Mouse (Mus musculus): ENCODE measurements around the gene Tnrc6c. TPM values are rescaled to one million over a fixed set of nuclear protein-coding genes. Genes with fewer than 3 reads are reported as not detected.

Tnrc6c gene
- polyA plus RNA-seq, 1 experiment from 2014 or later: 18.9 TPM

GRCm38 (mm10) chr11:117790286-117790685, 136.2 kb downstream of the Tnrc6c start:
- no peak overlapping the region for H3K9ac ChIP-seq (ENCODE audit: low read depth, low read length)
- peak; percentile 27; the same call in 1 of the 2 replicates for ATAC-seq
- peak overlapping the region; percentile 30 for H3K4me2 ChIP-seq (ENCODE audit: low read length)
- H3K36me3 ChIP-seq (ENCODE audit: control insufficient read depth, insufficient read depth, low read length): no peaks in the 10 kb centered on the region
- 6% methylated on average over 13 of the region's 14 CpGs for WGBS
- no peaks in the 10 kb centered on the region for H3K9me3 ChIP-seq (ENCODE audit: control insufficient read depth, low read length)
- no peak overlapping the region for H3K27ac ChIP-seq (ENCODE audit: low read depth, low read length)
- H3K4me3 ChIP-seq (ENCODE audit: low read length): no peak overlapping the region
- peaks cover 10% of the 10 kb centered on the region; the same call in 1 of the 2 replicates for H3K27me3 ChIP-seq (replicated peaks; ENCODE audit: control insufficient read depth, insufficient read depth, low read length)
- no peaks in the 10 kb centered on the region for H3K4me1 ChIP-seq (ENCODE audit: control insufficient read depth, insufficient read depth, low read depth, low read length)

DNA sequence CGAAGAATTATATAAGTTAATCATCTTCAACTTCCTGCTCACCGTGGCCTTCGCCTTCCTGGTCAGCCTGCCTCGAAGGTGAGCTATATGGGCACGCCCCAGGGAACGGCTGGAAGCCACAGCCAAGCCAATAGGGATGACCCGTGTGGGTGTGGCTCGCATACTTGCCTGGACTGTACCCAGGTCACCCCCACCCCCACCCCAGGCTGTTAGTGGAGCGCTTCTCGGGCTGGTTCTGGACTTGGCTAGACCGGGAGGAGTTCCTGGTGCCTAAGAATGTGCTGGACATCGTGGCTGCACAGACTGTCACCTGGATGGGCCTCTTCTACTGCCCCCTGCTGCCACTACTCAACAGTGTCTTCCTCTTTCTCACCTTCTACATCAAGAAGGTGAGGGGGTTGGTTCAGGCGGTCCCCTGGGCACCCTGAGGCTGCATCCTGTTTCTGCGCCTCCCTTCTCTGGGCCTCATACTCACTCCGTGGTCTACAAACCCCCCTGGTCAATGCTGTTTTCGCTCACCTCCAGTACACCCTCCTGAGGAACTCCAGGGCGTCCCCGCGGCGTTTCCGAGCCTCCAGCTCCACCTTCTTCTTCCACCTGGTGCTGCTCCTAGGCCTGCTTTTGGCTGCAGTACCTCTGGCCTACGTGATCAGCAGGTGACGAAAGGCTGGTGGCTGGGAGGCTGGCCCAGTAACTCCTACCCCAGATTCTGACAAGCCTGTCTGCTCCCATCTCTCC, 136.8 kb downstream of the Tnrc6c start:
- peaks cover 10% of the 10 kb centered on the region; the same call in 1 of the 2 replicates for H3K27me3 ChIP-seq (replicated peaks; ENCODE audit: control insufficient read depth, insufficient read depth, low read length)
- ATAC-seq: no peak
- H3K9me3 ChIP-seq (ENCODE audit: control insufficient read depth, low read length): no peaks in the 10 kb centered on the region
- no peak overlapping the region for H3K9ac ChIP-seq (ENCODE audit: low read depth, low read length)
- H3K4me3 ChIP-seq (ENCODE audit: low read length): no peak overlapping the region
- H3K4me1 ChIP-seq (ENCODE audit: control insufficient read depth, insufficient read depth, low read depth, low read length): no peaks in the 10 kb centered on the region
- peak overlapping the region; percentile 30 for H3K4me2 ChIP-seq (ENCODE audit: low read length)
- WGBS: 36% methylated on average over 23 of the region's 23 CpGs
- H3K27ac ChIP-seq (ENCODE audit: low read depth, low read length): no peak overlapping the region
- no peaks in the 10 kb centered on the region for H3K36me3 ChIP-seq (ENCODE audit: control insufficient read depth, insufficient read depth, low read length)

- Histone ChIP-seq H3K36me3 (ENCODE audit: control insufficient read depth, insufficient read depth, low read length) (no peaks in the 10 kb centered on the region), H3K9ac (ENCODE audit: low read depth, low read length) (no peak overlapping the region), H3K27me3 (replicated peaks; ENCODE audit: control insufficient read depth, insufficient read depth, low read length) (peaks cover 10% of the 10 kb centered on the region; the same call in 1 of the 2 replicates), H3K9me3 (ENCODE audit: control insufficient read depth, low read length) (no peaks in the 10 kb centered on the region), H3K4me2 (ENCODE audit: low read length) (no peak overlapping the region), H3K4me1 (ENCODE audit: control insufficient read depth, insufficient read depth, low read depth, low read length) (no peaks in the 10 kb centered on the region), H3K4me3 (ENCODE audit: low read length) (no peak overlapping the region), H3K27ac (ENCODE audit: low read depth, low read length) (no peak overlapping the region)
- no peak for ATAC-seq
- WGBS: 81% methylated on average over 9 of the region's 9 CpGs
Observed at GRCm38 (mm10) chr11:117791441-117791761, 137.3 kb downstream of the Tnrc6c start.

DNA sequence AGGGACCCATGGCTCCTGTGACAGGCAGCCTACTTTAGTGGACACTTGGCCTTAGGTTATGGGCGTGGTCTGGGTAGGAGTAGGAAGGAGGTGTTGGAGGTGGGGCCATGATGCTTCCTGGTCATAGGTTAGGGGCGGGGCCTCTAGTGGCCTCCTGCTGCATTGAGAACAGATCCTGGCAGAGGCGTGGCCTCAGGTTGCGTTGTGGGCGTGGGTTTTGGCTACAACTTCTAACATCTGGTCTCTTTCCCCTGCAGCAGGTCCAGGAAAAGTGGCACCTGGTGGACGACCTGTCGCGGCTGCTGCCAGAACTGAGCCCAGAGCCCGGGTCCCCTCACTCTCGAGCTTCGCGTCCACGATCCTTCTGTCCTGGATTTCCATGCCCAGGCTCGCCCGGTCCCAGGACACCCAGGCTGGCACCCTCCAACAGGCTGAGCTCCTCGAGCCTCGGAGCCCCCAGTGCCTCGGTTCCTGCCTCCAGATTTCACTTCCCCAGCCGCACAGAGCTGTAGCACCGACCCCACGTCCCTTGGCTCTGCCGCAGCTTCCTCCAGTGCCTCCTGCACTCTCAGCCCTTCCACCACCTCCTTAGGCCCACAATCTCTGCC, 138.3 kb downstream of the Tnrc6c start:
- ATAC-seq: no peak
- 13% methylated on average over 22 of the region's 22 CpGs for WGBS
- H3K36me3 ChIP-seq (ENCODE audit: control insufficient read depth, insufficient read depth, low read length): no peaks in the 10 kb centered on the region
- no peak overlapping the region for H3K4me3 ChIP-seq (ENCODE audit: low read length)
- peaks cover 10% of the 10 kb centered on the region; the same call in 1 of the 2 replicates for H3K27me3 ChIP-seq (replicated peaks; ENCODE audit: control insufficient read depth, insufficient read depth, low read length)
- no peaks in the 10 kb centered on the region for H3K9me3 ChIP-seq (ENCODE audit: control insufficient read depth, low read length)
- no peak overlapping the region for H3K27ac ChIP-seq (ENCODE audit: low read depth, low read length)
- H3K4me2 ChIP-seq (ENCODE audit: low read length): no peak overlapping the region
- no peaks in the 10 kb centered on the region for H3K4me1 ChIP-seq (ENCODE audit: control insufficient read depth, insufficient read depth, low read depth, low read length)
- H3K9ac ChIP-seq (ENCODE audit: low read depth, low read length): no peak overlapping the region

GRCm38 (mm10) chr11:117794035-117794551, 140.0 kb downstream of the Tnrc6c start:
- Histone ChIP-seq H3K4me1 (ENCODE audit: control insufficient read depth, insufficient read depth, low read depth, low read length) (no peaks in the 10 kb centered on the region), H3K9me3 (ENCODE audit: control insufficient read depth, low read length) (no peaks in the 10 kb centered on the region), H3K36me3 (ENCODE audit: control insufficient read depth, insufficient read depth, low read length) (no peaks in the 10 kb centered on the region), H3K27me3 (replicated peaks; ENCODE audit: control insufficient read depth, insufficient read depth, low read length) (peaks cover 10% of the 10 kb centered on the region; the same call in 1 of the 2 replicates), H3K27ac (ENCODE audit: low read depth, low read length) (no peak overlapping the region), H3K4me3 (ENCODE audit: low read length) (no peak overlapping the region), H3K4me2 (ENCODE audit: low read length) (no peak overlapping the region), H3K9ac (ENCODE audit: low read depth, low read length) (no peak overlapping the region)
- no peak for ATAC-seq
- WGBS: 56% methylated on average over 4 of the region's 4 CpGs

DNA sequence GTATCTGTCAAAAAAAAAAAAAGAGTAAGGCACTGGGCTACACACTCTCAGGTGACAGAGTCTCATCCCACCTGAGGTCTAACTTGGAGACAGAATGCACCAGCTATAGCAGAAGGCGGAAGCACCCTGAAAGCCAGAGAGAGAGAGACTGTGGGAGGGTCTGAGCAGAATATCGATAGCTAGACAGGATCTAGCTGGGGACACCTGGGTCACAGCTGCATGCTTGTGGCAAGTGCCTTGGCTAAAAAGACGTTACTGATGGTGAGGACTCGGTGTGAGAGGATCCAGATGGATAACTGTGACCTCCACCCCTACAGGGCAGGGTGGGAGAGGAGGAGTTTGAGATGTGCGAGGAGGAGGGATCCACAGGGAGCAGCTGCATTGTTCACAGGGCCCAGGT, 142.9 kb downstream of the Tnrc6c start:
- no peaks in the 10 kb centered on the region for H3K9me3 ChIP-seq (ENCODE audit: control insufficient read depth, low read length)
- ATAC-seq: no peak
- H3K9ac ChIP-seq (ENCODE audit: low read depth, low read length): no peak overlapping the region
- no peak overlapping the region for H3K27ac ChIP-seq (ENCODE audit: low read depth, low read length)
- no peak overlapping the region for H3K4me3 ChIP-seq (ENCODE audit: low read length)
- no peak overlapping the region for H3K4me2 ChIP-seq (ENCODE audit: low read length)
- H3K36me3 ChIP-seq (ENCODE audit: control insufficient read depth, insufficient read depth, low read length): no peaks in the 10 kb centered on the region
- H3K27me3 ChIP-seq (replicated peaks; ENCODE audit: control insufficient read depth, insufficient read depth, low read length): peaks cover under 1% of the 10 kb centered on the region; the same call in 1 of the 2 replicates
- 36% methylated on average over 5 of the region's 5 CpGs for WGBS
- H3K4me1 ChIP-seq (ENCODE audit: control insufficient read depth, insufficient read depth, low read depth, low read length): no peaks in the 10 kb centered on the region

DNA sequence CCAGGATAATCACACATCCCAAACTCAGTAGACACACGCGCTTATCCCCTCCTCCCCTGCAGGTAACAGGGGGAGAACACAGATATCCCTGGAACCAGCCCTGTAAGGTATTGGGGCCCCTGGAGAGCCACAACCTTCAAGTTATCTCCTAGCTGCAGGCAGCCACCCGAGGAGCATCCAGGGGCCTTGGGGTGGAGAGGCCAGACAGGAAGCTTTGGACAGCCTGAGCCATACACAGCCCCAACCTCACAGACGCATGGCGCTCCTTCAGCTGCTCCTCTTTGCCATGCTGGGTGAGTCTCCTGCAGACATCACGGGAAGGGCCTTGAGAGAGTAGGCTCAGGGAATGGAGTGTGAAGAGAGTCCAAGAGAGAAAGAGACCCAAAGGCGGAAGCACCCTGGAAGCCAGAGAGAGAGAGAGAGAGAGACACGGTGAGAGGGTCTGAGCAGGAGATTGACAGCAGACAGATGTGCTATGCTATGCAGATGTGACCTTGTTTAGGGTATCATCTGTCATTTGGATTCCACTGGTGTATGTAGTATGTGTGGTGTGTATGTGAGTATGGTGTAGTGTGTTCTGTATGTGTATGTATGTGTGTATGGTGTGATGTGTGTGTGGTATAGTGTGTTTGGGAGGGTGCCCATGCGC, 143.5 kb downstream of the Tnrc6c start, which contains the start of gene 6030468B19Rik:
Gene 6030468B19Rik (plus strand): TSS at position 150 of the 649 bp plus-strand sequence.
- Histone ChIP-seq H3K9me3 (ENCODE audit: control insufficient read depth, low read length) (no peaks in the 10 kb centered on the region), H3K27me3 (replicated peaks; ENCODE audit: control insufficient read depth, insufficient read depth, low read length) (no peaks in the 10 kb centered on the region), H3K4me1 (ENCODE audit: control insufficient read depth, insufficient read depth, low read depth, low read length) (no peaks in the 10 kb centered on the region), H3K4me3 (ENCODE audit: low read length) (no peak within 1 kb of the TSS), H3K27ac (ENCODE audit: low read depth, low read length) (no peak within 1 kb of the TSS), H3K36me3 (ENCODE audit: control insufficient read depth, insufficient read depth, low read length) (no peaks in the 10 kb centered on the region), H3K9ac (ENCODE audit: low read depth, low read length) (no peak within 1 kb of the TSS), H3K4me2 (ENCODE audit: low read length) (no peak within 1 kb of the TSS)
- WGBS: 71% methylated on average over 9 of the region's 9 CpGs
- ATAC-seq: no peak

DNA sequence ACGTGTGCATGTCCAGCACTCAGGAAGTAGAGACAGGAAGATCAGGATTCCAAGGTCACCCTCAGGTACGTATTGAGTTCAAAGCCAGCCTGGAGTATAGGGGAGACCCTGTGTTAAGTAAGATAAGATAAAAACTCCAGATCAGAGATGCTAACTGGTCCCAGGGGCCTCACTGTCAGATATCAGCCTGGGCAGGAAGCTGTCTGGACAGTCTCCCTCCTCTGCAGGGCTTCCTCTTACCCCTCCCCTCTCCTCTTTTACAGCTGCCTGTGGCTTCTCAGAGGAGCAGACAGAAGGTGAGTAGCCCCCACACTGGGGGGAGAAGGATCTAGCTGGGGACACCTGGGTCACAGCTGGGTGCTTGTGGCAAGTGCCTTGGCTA, 144.1 kb downstream of the Tnrc6c start:
- Histone ChIP-seq H3K4me2 (ENCODE audit: low read length) (no peak overlapping the region), H3K9ac (ENCODE audit: low read depth, low read length) (no peak overlapping the region), H3K36me3 (ENCODE audit: control insufficient read depth, insufficient read depth, low read length) (no peaks in the 10 kb centered on the region), H3K27ac (ENCODE audit: low read depth, low read length) (no peak overlapping the region), H3K4me1 (ENCODE audit: control insufficient read depth, insufficient read depth, low read depth, low read length) (no peaks in the 10 kb centered on the region), H3K27me3 (replicated peaks; ENCODE audit: control insufficient read depth, insufficient read depth, low read length) (no peaks in the 10 kb centered on the region), H3K9me3 (ENCODE audit: control insufficient read depth, low read length) (no peaks in the 10 kb centered on the region), H3K4me3 (ENCODE audit: low read length) (no peak overlapping the region)
- WGBS: 46% methylated on average over 2 of the region's 2 CpGs
- no peak for ATAC-seq

DNA sequence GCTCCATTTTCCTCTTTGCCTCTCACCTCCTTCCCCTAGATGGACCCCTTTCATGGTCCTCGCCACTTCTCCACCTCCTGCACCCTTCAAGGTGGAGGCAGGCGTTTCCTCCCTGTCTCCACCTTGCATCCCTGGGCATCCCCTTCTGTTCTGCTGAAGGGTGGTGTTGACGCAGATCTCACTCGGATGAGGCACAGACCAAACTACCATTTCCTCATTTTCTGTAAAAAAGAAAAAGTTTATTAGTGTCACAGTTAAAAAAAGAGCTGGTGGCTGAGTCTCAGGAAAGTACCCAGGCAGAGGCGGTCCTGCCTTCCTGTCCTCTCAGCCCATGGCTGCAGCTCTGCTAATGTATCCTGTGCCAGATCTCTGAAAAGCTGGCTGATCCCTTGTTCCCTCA, 145.1 kb downstream of the Tnrc6c start:
- H3K9ac ChIP-seq (ENCODE audit: low read depth, low read length): no peak overlapping the region
- ATAC-seq: no peak
- no peak overlapping the region for H3K4me2 ChIP-seq (ENCODE audit: low read length)
- 75% methylated on average over 5 of the region's 5 CpGs for WGBS
- no peak overlapping the region for H3K27ac ChIP-seq (ENCODE audit: low read depth, low read length)
- H3K27me3 ChIP-seq (replicated peaks; ENCODE audit: control insufficient read depth, insufficient read depth, low read length): no peaks in the 10 kb centered on the region
- H3K4me3 ChIP-seq (ENCODE audit: low read length): no peak overlapping the region
- no peaks in the 10 kb centered on the region for H3K9me3 ChIP-seq (ENCODE audit: control insufficient read depth, low read length)
- no peaks in the 10 kb centered on the region for H3K4me1 ChIP-seq (ENCODE audit: control insufficient read depth, insufficient read depth, low read depth, low read length)
- H3K36me3 ChIP-seq (ENCODE audit: control insufficient read depth, insufficient read depth, low read length): no peaks in the 10 kb centered on the region
